Mouse (Mus musculus) induced T-regulatory cell, adult 2 months (primary cell): ENCODE data around the gene Frmpd4.

Source experiments
- DNase-seq: peaks from one replicate; pipeline ENCODE4 v3.0.0-alpha.2; 2012; ENCODE audit warnings: low read depth

The Frmpd4 gene

GRCm38 (mm10) chrX:168124043-168124442 lies 453.0 kb downstream of the Frmpd4 start:
- no peak for DNase-seq

GRCm38 (mm10) chrX:168123589-168123965 lies 453.5 kb downstream of the Frmpd4 start:
- no peak for DNase-seq

GRCm38 (mm10) chrX:168122806-168123588 lies 454.0 kb downstream of the Frmpd4 start:
- no peak for DNase-seq

DNA sequence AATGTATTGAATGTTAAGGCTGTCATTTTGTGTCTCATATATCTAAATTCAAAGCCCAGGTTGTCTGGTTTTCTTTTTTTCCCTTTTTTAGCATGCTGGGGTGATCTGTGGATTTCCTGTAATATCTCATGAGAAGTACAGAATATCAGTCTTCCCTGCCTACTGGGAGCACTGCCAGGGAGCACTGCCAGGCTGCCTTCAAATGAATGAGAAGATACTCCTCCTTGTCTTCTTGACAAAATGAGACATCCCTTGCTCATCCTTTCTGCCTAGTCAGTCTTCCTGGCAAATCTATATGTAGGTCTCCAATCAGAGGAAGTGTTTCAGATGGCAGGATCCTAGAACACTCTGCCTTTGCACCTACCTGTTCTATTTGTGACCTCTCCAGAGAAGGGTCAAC lies 535.4 kb downstream of the Frmpd4 start:
- DNase-seq: no peak

- DNase-seq: no peak
Observed at GRCm38 (mm10) chrX:168020574-168021145, 556.4 kb downstream of the Frmpd4 start.

- DNase-seq: no peak
Observed at GRCm38 (mm10) chrX:168017792-168018191, 559.2 kb downstream of the Frmpd4 start.

DNA sequence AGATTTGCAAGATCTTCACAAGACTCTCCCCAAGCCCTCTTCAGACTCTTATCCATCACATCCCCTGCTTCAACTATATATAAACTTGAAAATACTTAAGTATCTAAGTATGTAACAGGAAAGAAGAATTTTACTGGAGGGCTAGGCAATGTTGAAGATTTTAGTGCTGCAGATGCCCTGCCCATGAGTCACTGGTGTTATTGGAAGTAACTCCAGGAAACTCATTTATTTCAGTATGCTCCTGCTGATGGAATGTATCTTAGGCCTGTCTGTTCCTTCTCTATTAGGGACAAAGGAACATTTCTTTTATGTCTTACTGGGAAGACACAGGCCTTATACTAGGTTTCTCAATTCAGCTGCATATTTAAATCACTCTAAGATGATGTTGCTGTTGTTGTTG lies 592.2 kb downstream of the Frmpd4 start:
- DNase-seq: no peak

DNA sequence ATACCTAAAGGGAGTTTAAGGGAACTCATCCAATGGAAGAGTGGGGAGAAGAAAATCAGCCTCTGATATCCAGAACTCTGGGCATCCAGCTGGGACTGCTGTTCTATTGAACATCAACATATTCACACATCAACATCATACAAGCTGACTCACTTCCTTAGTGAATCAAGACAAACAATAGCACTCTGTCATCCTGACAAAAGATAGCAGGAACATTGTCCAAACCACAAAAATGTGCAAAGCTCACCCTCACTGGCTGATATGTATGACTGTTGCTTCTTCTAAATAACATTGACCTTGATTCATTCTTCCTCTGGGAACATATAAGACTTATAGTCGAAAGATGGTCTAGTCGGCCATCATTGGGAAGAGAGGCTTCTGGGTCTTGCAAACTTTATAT lies 625.8 kb downstream of the Frmpd4 start:
- no peak for DNase-seq

DNA sequence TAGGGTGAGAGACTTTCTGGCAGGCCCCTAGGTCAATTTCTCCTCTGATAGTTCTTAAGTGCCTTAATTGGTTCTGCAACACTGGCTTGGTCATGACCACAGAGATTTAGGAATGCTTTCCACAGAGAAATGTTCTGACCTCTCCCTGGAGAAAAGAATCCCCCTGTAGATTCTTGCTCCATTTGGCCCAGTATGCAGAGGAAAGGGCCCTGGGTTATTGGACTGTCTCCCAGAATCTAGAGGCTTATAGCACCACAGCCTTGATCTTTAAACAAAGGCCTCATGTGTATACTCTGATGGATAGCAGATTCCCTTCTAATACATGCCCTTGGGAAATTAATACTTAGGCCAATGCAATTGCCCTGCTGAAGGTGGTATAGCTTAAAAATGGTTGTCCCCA lies 667.5 kb downstream of the Frmpd4 start:
- no peak for DNase-seq

DNA sequence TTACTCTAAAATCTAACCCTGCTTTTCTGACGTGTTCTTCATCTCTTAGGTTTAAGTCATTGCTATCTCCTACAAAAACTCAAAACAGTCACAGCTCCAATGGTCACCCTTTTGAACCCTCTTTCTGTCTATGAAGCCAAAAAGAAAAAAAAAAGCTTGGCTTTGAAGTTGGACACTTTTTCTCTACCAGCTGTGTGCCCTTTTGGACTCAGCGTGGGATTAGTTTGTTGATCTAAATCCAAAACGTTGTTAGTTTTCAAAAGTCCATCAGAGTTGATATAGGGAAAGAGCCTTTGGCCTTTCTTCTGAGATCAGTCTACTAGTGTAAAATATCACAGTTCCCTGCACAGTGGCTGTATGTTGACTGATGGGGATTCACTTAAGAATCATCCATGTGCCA lies 676.0 kb downstream of the Frmpd4 start:
- DNase-seq: no peak

- no peak for DNase-seq
Observed at GRCm38 (mm10) chrX:167854821-167855220, 722.2 kb downstream of the Frmpd4 start.

- DNase-seq: no peak
Observed at GRCm38 (mm10) chrX:167832543-167832942, 744.5 kb downstream of the Frmpd4 start.

DNA sequence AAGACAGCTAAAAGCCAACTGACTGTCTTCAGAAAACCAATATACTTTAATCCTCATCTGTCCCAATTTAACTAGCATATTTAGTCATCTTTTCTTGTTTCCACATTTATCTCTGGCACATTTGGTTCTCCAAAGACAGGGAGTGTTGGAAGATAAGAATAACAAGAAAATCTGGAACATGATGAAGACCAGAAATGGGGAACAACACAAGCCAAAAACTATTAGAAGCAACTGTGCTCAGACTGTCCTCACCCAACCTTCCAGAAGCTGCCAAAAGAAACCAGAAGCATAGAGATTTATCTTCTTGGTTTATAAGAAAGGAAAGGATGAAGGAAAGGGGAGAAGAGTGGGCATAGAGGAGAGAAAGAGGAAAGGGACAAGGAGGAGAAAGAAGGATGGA lies 748.6 kb downstream of the Frmpd4 start:
- no peak for DNase-seq

- DNase-seq: peak; percentile 46
Observed at GRCm38 (mm10) chrX:167817363-167817762, 759.7 kb downstream of the Frmpd4 start.

DNA sequence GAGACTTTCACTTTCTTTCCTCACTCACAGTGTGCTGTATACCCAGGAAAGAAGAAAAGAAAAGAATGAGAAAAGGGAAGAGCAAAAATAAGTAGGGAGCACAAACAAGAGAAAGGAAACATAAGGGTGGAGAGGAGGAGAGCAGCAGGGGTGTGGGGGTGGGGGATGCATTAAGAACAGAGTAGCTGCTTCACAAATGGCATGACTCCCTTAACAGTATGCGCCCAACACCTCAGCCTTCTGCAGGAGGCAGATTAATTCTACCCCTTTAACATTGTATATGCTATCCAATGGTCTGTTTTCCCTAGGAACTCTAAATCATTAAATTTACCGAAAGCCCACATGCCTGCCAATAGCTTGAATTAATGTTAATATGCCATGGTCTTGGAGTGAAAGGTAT lies 766.9 kb downstream of the Frmpd4 start:
- DNase-seq: no peak

GRCm38 (mm10) chrX:167808572-167808971 lies 768.5 kb downstream of the Frmpd4 start:
- DNase-seq: no peak

DNA sequence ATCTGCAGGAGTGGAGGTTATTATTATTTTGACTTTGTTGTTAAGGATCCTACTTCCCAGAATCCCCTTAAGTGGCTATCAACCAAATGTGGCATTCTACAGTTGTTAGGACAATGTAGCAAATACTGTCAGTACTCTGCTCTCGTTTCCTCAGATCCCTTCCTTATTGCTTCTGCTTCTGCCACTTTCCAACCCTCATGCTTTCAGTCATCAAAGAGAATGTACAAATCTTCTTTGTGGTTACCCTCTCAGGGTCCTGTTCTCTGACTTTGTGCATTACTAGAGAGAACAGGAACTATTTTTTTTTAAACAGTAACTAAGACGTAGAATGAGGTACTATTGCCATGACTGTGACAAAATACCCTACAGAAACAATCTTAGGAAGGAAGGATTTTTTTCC lies 788.3 kb downstream of the Frmpd4 start:
- no peak for DNase-seq

GRCm38 (mm10) chrX:167783526-167783925 lies 793.5 kb downstream of the Frmpd4 start:
- DNase-seq: no peak

DNA sequence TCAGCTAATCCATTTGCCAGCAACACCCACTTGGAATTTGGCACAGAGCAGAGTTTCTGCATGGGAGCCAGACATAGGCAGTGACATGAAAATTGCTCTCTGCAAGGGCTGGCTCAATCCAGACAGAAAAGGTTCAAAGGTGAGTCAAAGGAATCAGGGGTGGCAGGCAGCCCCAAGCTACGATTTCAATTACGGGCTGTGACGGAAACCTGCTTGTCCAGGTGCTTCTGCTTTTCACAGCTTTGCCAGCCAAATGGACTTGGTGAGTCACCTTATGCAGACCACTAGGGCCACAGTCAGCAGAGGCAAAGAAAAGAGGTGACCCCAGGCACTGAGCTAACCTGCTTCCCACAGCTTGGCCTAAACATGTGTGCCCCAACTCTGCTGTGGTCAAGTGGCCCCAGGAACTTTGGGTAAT lies 857.5 kb downstream of the Frmpd4 start:
- no peak for DNase-seq

DNA sequence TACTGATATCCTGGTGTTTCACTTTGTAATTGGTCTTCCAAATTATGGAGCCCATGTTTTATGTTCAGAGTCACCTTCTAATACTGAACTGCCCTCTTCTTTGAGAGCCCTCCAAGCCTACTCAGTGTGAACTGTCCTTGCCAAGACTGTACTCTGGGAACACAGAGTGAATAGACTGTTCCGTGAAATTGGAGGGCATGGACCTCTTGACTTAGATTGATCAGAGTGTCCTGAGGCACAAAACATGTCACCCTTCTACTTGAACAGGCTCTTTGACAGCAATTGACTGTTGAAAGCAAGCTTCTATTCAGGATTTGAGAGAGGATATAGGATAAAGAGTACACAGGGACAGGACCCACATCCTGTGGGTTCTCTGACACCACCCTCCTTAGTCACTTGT lies 857.9 kb downstream of the Frmpd4 start:
- no peak for DNase-seq

- no peak for DNase-seq
Observed at GRCm38 (mm10) chrX:167654806-167655495, 922.1 kb downstream of the Frmpd4 start.

DNA sequence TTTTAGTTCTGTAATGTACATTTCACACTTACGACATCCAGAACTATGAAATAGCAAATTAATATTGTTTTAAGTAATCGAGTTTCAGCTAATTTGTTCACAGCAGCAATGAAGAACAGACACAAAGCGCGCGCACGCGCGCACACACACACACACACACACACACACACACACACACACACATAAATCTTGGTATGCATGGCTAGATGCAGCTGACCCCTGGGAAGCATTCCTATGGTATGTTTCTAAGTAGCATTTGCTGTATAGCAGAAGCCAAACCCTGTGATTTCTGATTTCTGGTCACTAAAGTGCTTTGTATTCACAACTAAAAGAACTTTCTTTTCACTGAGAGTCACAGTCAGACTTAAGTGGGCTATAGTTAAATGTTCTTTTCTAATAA lies 922.8 kb downstream of the Frmpd4 start:
- no peak for DNase-seq

GRCm38 (mm10) chrX:167597639-167598217 lies 979.3 kb downstream of the Frmpd4 start:
- peak; percentile 8 for DNase-seq
